Mouse (Mus musculus) midbrain, embryonic 12.5 days (tissue): ENCODE measurements around the gene Srbd1. TPM values are rescaled to one million over a fixed set of nuclear protein-coding genes. Genes with fewer than 3 reads are reported as not detected.

Source experiments
- ATAC-seq: fragments of 200-750 bp; cut with Nextera tagmentation; 2 replicates; pipeline ENCODE4 v1.8.0; 2017; ENCODE audit warnings: low read depth, moderate TSS enrichment, moderate library complexity; ENCODE audit not compliant: low FRiP score
- H3K27ac ChIP-seq: fragments of 300-500 bp; sonication (generic); replicated peaks from 2 replicates; pipeline ENCODE4 v1.5.1; 2016; ENCODE audit warnings: mild to moderate bottlenecking
- H3K27me3 ChIP-seq: fragments of 300-500 bp; sonication (generic); 2 replicates; pipeline ENCODE4 v1.6.1; 2016; ENCODE audit warnings: mild to moderate bottlenecking
- H3K36me3 ChIP-seq: fragments of 300-500 bp; sonication (generic); 2 replicates; pipeline ENCODE4 v1.6.1; 2016
- H3K4me1 ChIP-seq: fragments of 300-500 bp; sonication (generic); 2 replicates; pipeline ENCODE4 v1.6.1; 2016
- H3K4me2 ChIP-seq: fragments of 300-500 bp; sonication (generic); replicated peaks from 2 replicates; pipeline ENCODE4 v1.6.1; 2016; ENCODE audit warnings: mild to moderate bottlenecking, moderate library complexity
- H3K4me3 ChIP-seq: fragments of 300-500 bp; sonication (generic); 2 replicates; pipeline ENCODE4 v1.5.1; 2016; ENCODE audit warnings: mild to moderate bottlenecking
- H3K9ac ChIP-seq: fragments of 300-500 bp; sonication (generic); replicated peaks from 2 replicates; pipeline ENCODE4 v1.6.1; 2016; ENCODE audit warnings: mild to moderate bottlenecking, moderate library complexity
- H3K9me3 ChIP-seq: fragments of 300-500 bp; sonication (generic); 2 replicates; pipeline ENCODE4 v1.6.1; 2016; ENCODE audit warnings: mild to moderate bottlenecking
- WGBS: fragments of 180-500 bp; shearing (Covaris S2); methylation state at CpG from one replicate; pipeline ENCODE4 v1.1.7; 2016; 5-methylcytosine and 5-hydroxymethylcytosine counted together
- polyA plus RNA-seq: library from polyadenylated mRNA; unstranded; fragments of >200 nt; fragmentation: Nextera tagmentation; extraction: Ambion mirVana; gene quantifications from 2 replicates; pipeline ENCODE4 v1.2.1, GENCODE M21; 2016

Gene Srbd1
- polyA plus RNA-seq, 1 experiment from 2014 or later = 22.9 TPM

GRCm38 (mm10) chr17:85951771-85952170 is 193.2 kb downstream of the Srbd1 start:
- no peak for ATAC-seq
- Histone ChIP-seq H3K4me1 (peaks cover 12% of the 10 kb centered on the region; the same call in 1 of the 2 replicates), H3K4me2 (no peak overlapping the region)

GRCm38 (mm10) chr17:85949919-85950505 is 195.0 kb downstream of the Srbd1 start:
- Histone ChIP-seq H3K9me3 (no peaks in the 10 kb centered on the region), H3K27ac (0 out of 2 replicates have a peak overlapping the region, but pooled peaks have one; percentile 30), H3K4me2 (no peak overlapping the region), H3K4me3 (no peak overlapping the region), H3K4me1 (peaks cover 12% of the 10 kb centered on the region; the same call in 1 of the 2 replicates), H3K9ac (no peak overlapping the region), H3K36me3 (no peaks in the 10 kb centered on the region), H3K27me3 (peaks cover 20% of the 10 kb centered on the region; the same call in 1 of the 2 replicates)
- WGBS = 36% methylated on average over 14 of the region's 14 CpGs
- ATAC-seq = peak; percentile 84

More at GRCm38 (mm10) chr17:85951771-85952170, 193.2 kb downstream of the Srbd1 start:
- Histone ChIP-seq H3K9me3 (no peaks in the 10 kb centered on the region), H3K36me3 (no peaks in the 10 kb centered on the region), H3K27ac (no peak overlapping the region), H3K27me3 (peaks cover 20% of the 10 kb centered on the region; the same call in 1 of the 2 replicates), H3K9ac (no peak overlapping the region), H3K4me3 (no peak overlapping the region)
- WGBS = 70% methylated on average over 2 of the region's 2 CpGs

- WGBS = 75% methylated on average over 11 of the region's 11 CpGs
- no peak overlapping the region for H3K27ac ChIP-seq
- H3K4me2 ChIP-seq = no peak overlapping the region
- no peaks in the 10 kb centered on the region for H3K36me3 ChIP-seq
- peaks cover 13% of the 10 kb centered on the region; the same call in 1 of the 2 replicates for H3K4me1 ChIP-seq
- no peak overlapping the region for H3K9ac ChIP-seq
- H3K4me3 ChIP-seq = no peak overlapping the region
- no peaks in the 10 kb centered on the region for H3K9me3 ChIP-seq
- 0 out of 2 replicates have a peak, but pooled peaks have one; percentile 65 for ATAC-seq
- H3K27me3 ChIP-seq = peaks cover 20% of the 10 kb centered on the region
Measured at GRCm38 (mm10) chr17:85948911-85949909, 195.8 kb downstream of the Srbd1 start.

- Histone ChIP-seq H3K27me3 (peaks cover 20% of the 10 kb centered on the region), H3K9me3 (no peaks in the 10 kb centered on the region), H3K4me1 (peaks cover 17% of the 10 kb centered on the region), H3K27ac (no peak overlapping the region), H3K36me3 (no peaks in the 10 kb centered on the region), H3K4me2 (no peak overlapping the region), H3K9ac (no peak overlapping the region), H3K4me3 (no peak overlapping the region)
- WGBS = 89% methylated on average over 4 of the region's 4 CpGs
- ATAC-seq = no peak
Measured at GRCm38 (mm10) chr17:85944726-85945125, 200.2 kb downstream of the Srbd1 start.

- no peak overlapping the region for H3K27ac ChIP-seq
- H3K4me2 ChIP-seq = no peak overlapping the region
- no peak overlapping the region for H3K4me3 ChIP-seq
- peaks cover 20% of the 10 kb centered on the region for H3K27me3 ChIP-seq
- H3K9me3 ChIP-seq = no peaks in the 10 kb centered on the region
- H3K36me3 ChIP-seq = no peaks in the 10 kb centered on the region
- H3K9ac ChIP-seq = no peak overlapping the region
- WGBS = 72% methylated on average over 11 of the region's 12 CpGs
- peak; percentile 57 for ATAC-seq
- H3K4me1 ChIP-seq = peaks cover 13% of the 10 kb centered on the region
Measured at GRCm38 (mm10) chr17:85943994-85944640, 200.9 kb downstream of the Srbd1 start.

- no peak overlapping the region for H3K4me3 ChIP-seq
- no peak overlapping the region for H3K9ac ChIP-seq
- no peaks in the 10 kb centered on the region for H3K9me3 ChIP-seq
- peaks cover 16% of the 10 kb centered on the region for H3K27me3 ChIP-seq
- WGBS = 44% methylated on average over 14 of the region's 14 CpGs
- peak; percentile 84 for ATAC-seq
- no peaks in the 10 kb centered on the region for H3K36me3 ChIP-seq
- H3K4me1 ChIP-seq = peaks cover 13% of the 10 kb centered on the region
- no peak overlapping the region for H3K4me2 ChIP-seq
- peak overlapping the region; percentile 25; the same call in 1 of the 2 replicates for H3K27ac ChIP-seq
Measured at GRCm38 (mm10) chr17:85943551-85943981, 201.4 kb downstream of the Srbd1 start.

- Histone ChIP-seq H3K9ac (no peak overlapping the region), H3K27ac (peak overlapping the region; percentile 25; the same call in 1 of the 2 replicates), H3K27me3 (peaks cover 12% of the 10 kb centered on the region), H3K4me1 (peaks cover 13% of the 10 kb centered on the region), H3K4me2 (no peak overlapping the region), H3K9me3 (no peaks in the 10 kb centered on the region), H3K36me3 (no peaks in the 10 kb centered on the region), H3K4me3 (no peak overlapping the region)
- WGBS = 88% methylated on average over 5 of the region's 5 CpGs
- peak; percentile 28; the same call in 1 of the 2 replicates for ATAC-seq
Measured at GRCm38 (mm10) chr17:85943071-85943470, 201.9 kb downstream of the Srbd1 start.

- H3K27me3 ChIP-seq = peaks cover 3% of the 10 kb centered on the region
- no peaks in the 10 kb centered on the region for H3K36me3 ChIP-seq
- ATAC-seq = no peak
- 94% methylated on average over 5 of the region's 5 CpGs for WGBS
- peaks cover 13% of the 10 kb centered on the region for H3K4me1 ChIP-seq
- H3K9me3 ChIP-seq = no peaks in the 10 kb centered on the region
- no peak overlapping the region for H3K4me3 ChIP-seq
- H3K4me2 ChIP-seq = no peak overlapping the region
- no peak overlapping the region for H3K9ac ChIP-seq
- no peak overlapping the region for H3K27ac ChIP-seq
Measured at GRCm38 (mm10) chr17:85942123-85942522, 202.9 kb downstream of the Srbd1 start.

- no peak for ATAC-seq
- WGBS = 85% methylated on average over 8 of the region's 8 CpGs
- no peak overlapping the region for H3K4me3 ChIP-seq
- no peak overlapping the region for H3K27ac ChIP-seq
- no peaks in the 10 kb centered on the region; the same call in none of the 2 replicates for H3K27me3 ChIP-seq
- no peaks in the 10 kb centered on the region for H3K36me3 ChIP-seq
- no peak overlapping the region for H3K9ac ChIP-seq
- H3K4me1 ChIP-seq = peaks cover 13% of the 10 kb centered on the region
- no peak overlapping the region for H3K4me2 ChIP-seq
- no peaks in the 10 kb centered on the region for H3K9me3 ChIP-seq
Measured at GRCm38 (mm10) chr17:85941141-85941738, 203.7 kb downstream of the Srbd1 start.

GRCm38 (mm10) chr17:85937131-85937530 is 207.8 kb downstream of the Srbd1 start:
- Histone ChIP-seq H3K36me3 (no peaks in the 10 kb centered on the region), H3K4me3 (no peak overlapping the region), H3K4me2 (no peak overlapping the region), H3K9me3 (no peaks in the 10 kb centered on the region), H3K4me1 (no peaks in the 10 kb centered on the region), H3K27ac (no peak overlapping the region), H3K27me3 (no peaks in the 10 kb centered on the region; the same call in 1 of the 2 replicates), H3K9ac (no peak overlapping the region)
- ATAC-seq = no peak
- 87% methylated on average over 4 of the region's 4 CpGs for WGBS

- Histone ChIP-seq H3K4me2 (no peak overlapping the region), H3K4me1 (no peaks in the 10 kb centered on the region), H3K27me3 (no peaks in the 10 kb centered on the region; the same call in 1 of the 2 replicates), H3K9me3 (no peaks in the 10 kb centered on the region), H3K27ac (no peak overlapping the region), H3K9ac (no peak overlapping the region), H3K4me3 (no peak overlapping the region), H3K36me3 (no peaks in the 10 kb centered on the region)
- WGBS = 73% methylated on average over 10 of the region's 10 CpGs
- no peak for ATAC-seq
Measured at GRCm38 (mm10) chr17:85935268-85935667, 209.7 kb downstream of the Srbd1 start.
